Mouse (Mus musculus) lung, embryonic 14.5 days (tissue): ENCODE measurements around the gene Hist2h2bb. TPM values are rescaled to one million over a fixed set of nuclear protein-coding genes. Genes with fewer than 3 reads are reported as not detected.

Source experiments
- ATAC-seq: fragments of 200-750 bp; cut with Nextera tagmentation; 2 replicates; pipeline ENCODE4 v1.8.0; 2017; ENCODE audit warnings: mild to moderate bottlenecking, moderate TSS enrichment, moderate library complexity; ENCODE audit not compliant: insufficient read depth
- DNase-seq: peaks from one replicate; pipeline ENCODE4 v3.0.0-alpha.2; 2015
- H3K27ac ChIP-seq: fragments of 300-500 bp; sonication (generic); 2 replicates; pipeline ENCODE4 v1.5.1; 2014; ENCODE audit warnings: low read depth, mild to moderate bottlenecking, moderate library complexity
- H3K27me3 ChIP-seq: fragments of 300-500 bp; sonication (generic); 2 replicates; pipeline ENCODE4 v1.6.1; 2014; ENCODE audit warnings: low read length, control low read depth; ENCODE audit not compliant: insufficient read depth
- H3K36me3 ChIP-seq: fragments of 300-500 bp; sonication (generic); 2 replicates; pipeline ENCODE4 v1.6.1; 2014; ENCODE audit warnings: control low read depth; ENCODE audit not compliant: insufficient read depth
- H3K4me1 ChIP-seq: fragments of 300-500 bp; sonication (generic); 2 replicates; pipeline ENCODE4 v1.6.1; 2014; ENCODE audit warnings: antibody characterized with exemption, control low read depth; ENCODE audit not compliant: insufficient read depth
- H3K4me2 ChIP-seq: fragments of 300-500 bp; sonication (generic); 2 replicates; pipeline ENCODE4 v1.6.1; 2014; ENCODE audit warnings: mild to moderate bottlenecking
- H3K4me3 ChIP-seq: fragments of 300-500 bp; sonication (generic); 2 replicates; pipeline ENCODE4 v1.5.1; 2014; ENCODE audit warnings: low read depth, low read length
- H3K9ac ChIP-seq: fragments of 300-500 bp; sonication (generic); 2 replicates; pipeline ENCODE4 v1.6.1; 2014
- H3K9me3 ChIP-seq: fragments of 300-500 bp; sonication (generic); 2 replicates; pipeline ENCODE4 v1.6.1; 2016; ENCODE audit warnings: low read depth, low read length, control low read depth
- CTCF ChIP-seq: IDR thresholded peaks from 2 replicates; pipeline ENCODE4 v1.5.1; 2016; ENCODE audit warnings: antibody characterized with exemption, low read depth
- whole genome bisulfite sequencing: fragments of 180-500 bp; shearing (Covaris S2); extraction: QIAGEN DNeasy Blood & Tissue Kit; methylation state at CpG from one replicate; pipeline ENCODE4 v1.1.7; 2014; 5-methylcytosine and 5-hydroxymethylcytosine counted together
- polyA plus RNA-seq: library from polyadenylated mRNA; unstranded; fragments of >200 nt; fragmentation: Nextera tagmentation; extraction: Ambion mirVana; gene quantifications from 2 replicates; pipeline ENCODE4 v1.2.1, GENCODE M21; 2014

Gene Hist2h2bb
- polyA plus RNA-seq, 1 experiment from 2014 or later = 23.2 TPM

DNA sequence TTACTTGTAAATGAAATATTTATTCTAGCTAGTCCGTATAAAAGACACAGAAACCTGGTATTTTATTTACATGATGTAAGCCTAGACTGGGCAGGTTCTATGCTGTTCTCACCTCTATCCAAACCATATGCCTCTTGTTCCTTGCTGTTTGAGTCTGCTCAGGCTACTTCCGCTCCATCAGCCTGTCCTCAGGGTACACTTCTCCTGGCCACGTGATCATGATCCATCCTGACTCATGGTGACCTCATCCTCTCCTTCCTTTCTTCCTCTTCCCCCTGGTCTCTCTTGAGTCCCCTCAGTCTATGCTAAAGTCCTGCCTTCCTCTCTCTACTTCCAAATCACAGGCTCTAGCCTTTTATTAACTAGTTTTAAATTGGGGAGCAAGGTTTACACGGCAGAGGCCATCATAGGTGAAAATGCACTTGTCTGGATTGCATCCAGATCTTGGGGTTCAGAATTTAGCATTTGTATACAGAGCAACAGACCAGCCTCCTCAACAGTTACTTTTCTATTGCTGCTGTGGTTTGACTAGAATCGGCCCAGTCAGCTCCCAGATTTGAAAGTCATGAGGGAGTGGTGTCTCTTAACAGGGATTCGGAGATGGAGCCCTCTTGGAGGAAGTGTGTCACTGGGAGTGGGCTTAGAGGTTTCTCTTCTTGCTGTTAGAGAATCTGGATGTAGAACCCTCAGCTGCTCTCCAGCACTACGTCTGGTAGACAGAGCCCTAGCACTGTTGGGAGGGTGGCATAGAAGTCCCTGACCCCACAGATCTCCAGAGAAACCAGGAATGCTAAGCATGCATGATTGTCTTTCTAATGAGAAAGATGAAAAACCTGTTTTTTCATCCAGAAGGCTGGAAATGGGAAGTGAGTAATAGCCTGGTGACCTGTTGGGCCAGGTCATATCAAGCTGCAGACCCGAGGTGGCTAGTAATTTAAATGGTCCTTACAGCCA is 42.6 kb upstream of the Hist2h2bb start:
- DNase-seq = no peak
- Histone ChIP-seq H3K4me2 (no peak overlapping the region), H3K4me1 (peaks cover 15% of the 10 kb centered on the region; the same call in 1 of the 2 replicates), H3K27me3 (no peaks in the 10 kb centered on the region), H3K27ac (peak overlapping the region; percentile 18; the same call in 1 of the 2 replicates), H3K9ac (no peak overlapping the region), H3K9me3 (no peaks in the 10 kb centered on the region), H3K4me3 (no peak overlapping the region), H3K36me3 (no peaks in the 10 kb centered on the region)
- WGBS = 49% methylated on average over 8 of the region's 8 CpGs
- peak; percentile 29; the same call in 1 of the 2 replicates for ATAC-seq
- TF ChIP-seq CTCF = no peak

DNA sequence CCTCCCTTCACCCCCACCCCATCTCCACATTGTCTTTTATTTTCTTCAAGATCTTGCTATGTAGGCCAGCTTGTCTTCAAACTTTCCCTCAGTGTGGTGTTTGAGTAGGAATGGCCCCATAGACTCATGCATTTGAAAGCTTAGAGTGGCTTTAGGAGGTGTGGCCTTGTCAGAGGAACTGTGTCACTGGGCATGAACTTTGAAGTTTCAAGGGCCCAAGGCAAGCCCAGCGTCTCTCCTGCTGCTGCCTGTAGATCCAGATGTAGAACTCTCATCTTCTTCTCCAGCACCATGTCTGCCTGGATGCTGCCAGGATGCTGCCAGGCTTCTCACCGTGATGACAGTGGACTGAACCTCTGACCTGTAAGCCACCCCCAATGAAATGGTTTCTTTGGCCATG is 40.7 kb upstream of the Hist2h2bb start:
- 0 out of 2 replicates have a peak, but pooled peaks cover 5% of the 10 kb centered on the region for H3K4me1 ChIP-seq
- no peak overlapping the region for H3K9ac ChIP-seq
- no peak for TF ChIP-seq CTCF

DNA sequence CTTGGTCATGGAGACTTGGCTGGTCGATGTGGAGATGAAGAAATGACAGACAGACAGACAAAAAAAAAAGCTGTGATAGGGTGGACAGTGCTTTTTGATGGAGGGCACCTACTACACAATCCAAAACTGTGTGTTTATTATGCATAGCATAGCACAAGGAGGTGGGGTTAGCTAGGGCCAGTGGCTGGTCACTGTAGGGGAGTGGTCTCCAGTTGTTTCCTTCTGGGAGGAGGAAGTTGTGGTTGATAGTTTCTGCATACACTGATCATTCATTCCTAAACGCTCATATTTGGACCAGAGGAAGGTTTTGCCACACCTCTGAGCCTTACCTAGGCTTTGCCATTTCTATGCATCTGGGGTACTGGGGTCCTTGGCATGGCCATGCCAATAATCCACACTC is 39.1 kb upstream of the Hist2h2bb start:
- no peak overlapping the region for H3K27ac ChIP-seq
- H3K9ac ChIP-seq = no peak overlapping the region
- no peaks in the 10 kb centered on the region for H3K9me3 ChIP-seq
- no peak for TF ChIP-seq CTCF
- no peak overlapping the region for H3K4me2 ChIP-seq
- no peak overlapping the region for H3K4me3 ChIP-seq
- no peaks in the 10 kb centered on the region for H3K27me3 ChIP-seq
- H3K36me3 ChIP-seq = no peaks in the 10 kb centered on the region
- DNase-seq (no peak), ATAC-seq (no peak)
- 59% methylated on average over 2 of the region's 2 CpGs for WGBS
- 0 out of 2 replicates have a peak, but pooled peaks cover 5% of the 10 kb centered on the region for H3K4me1 ChIP-seq

More for the DNA sequence above, 40.7 kb upstream of the Hist2h2bb start:
- H3K36me3 ChIP-seq = no peaks in the 10 kb centered on the region
- no peak overlapping the region for H3K4me3 ChIP-seq
- WGBS = 48% methylated on average over 2 of the region's 2 CpGs
- no peaks in the 10 kb centered on the region for H3K9me3 ChIP-seq
- H3K27me3 ChIP-seq = no peaks in the 10 kb centered on the region
- H3K27ac ChIP-seq = no peak overlapping the region
- DNase-seq (no peak), ATAC-seq (no peak)
- H3K4me2 ChIP-seq = no peak overlapping the region

DNA sequence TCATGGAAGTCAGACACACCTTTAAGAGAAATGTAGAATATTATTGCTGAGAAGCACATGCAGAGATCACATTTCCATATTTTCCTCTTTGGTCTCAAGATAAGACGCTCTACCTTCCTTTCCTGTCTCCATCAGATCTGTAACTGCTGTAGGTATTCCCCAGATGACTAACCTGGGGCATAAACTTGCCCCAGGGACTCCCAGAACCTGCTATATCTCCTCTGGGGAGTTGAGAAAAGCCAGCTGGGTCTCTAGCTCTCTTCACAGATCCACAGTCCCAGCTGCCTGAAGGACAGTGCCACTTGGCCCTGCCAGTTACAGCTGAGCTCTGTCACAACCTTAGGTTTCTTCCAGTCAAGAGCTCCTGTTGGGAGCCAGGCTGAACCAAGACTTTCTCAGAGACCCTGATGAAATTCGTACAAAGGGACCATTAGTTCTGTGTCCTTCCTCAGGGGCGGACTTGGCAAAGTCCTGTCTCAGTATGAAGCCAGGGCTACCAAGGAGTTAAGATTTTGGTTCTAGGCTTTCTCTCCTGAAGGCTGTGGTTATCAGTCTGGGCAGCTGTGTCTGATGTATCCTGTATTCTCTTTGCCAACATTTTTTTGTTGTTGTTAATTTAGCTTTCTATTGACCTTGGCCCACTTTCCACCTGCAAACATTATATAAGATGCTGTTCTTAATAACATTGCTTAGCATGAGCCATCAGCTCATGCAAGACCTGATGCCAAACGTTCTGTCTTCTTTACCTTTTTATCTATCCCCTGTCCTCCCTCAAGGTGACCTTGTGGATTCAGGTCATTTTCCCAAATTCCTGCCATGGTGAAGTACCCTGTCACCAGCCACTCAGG is 38.4 kb upstream of the Hist2h2bb start:
- H3K9ac ChIP-seq = no peak overlapping the region
- H3K27me3 ChIP-seq = no peaks in the 10 kb centered on the region
- H3K4me2 ChIP-seq = no peak overlapping the region
- ATAC-seq (no peak), DNase-seq (no peak)
- 68% methylated on average over 4 of the region's 4 CpGs for WGBS
- no peaks in the 10 kb centered on the region for H3K36me3 ChIP-seq
- no peak overlapping the region for H3K4me3 ChIP-seq
- no peaks in the 10 kb centered on the region for H3K9me3 ChIP-seq
- H3K4me1 ChIP-seq = 0 out of 2 replicates have a peak, but pooled peaks cover 5% of the 10 kb centered on the region
- no peak for TF ChIP-seq CTCF
- no peak overlapping the region for H3K27ac ChIP-seq

DNA sequence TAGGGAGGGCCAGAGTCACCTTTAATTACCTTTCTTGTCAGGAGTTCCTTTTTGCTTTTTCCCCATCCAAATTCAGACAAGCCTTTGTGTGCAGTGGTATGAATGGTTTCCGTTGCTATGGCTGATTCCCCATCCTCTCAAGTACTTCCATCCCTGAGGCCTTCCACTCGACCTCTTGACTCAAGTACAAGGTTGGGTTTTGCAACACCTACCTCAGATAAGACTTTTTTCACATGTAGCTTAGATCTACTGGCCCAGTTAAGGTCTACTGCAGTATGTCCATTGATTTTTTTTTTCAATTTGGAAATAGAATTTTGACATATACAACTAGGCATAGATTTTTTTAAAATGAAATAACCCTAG is 37.8 kb upstream of the Hist2h2bb start:
- TF ChIP-seq CTCF = no peak
- Histone ChIP-seq H3K36me3 (no peaks in the 10 kb centered on the region), H3K4me1 (0 out of 2 replicates have a peak, but pooled peaks cover 3% of the 10 kb centered on the region), H3K4me3 (no peak overlapping the region), H3K4me2 (no peak overlapping the region), H3K27me3 (no peaks in the 10 kb centered on the region), H3K9me3 (no peaks in the 10 kb centered on the region), H3K27ac (no peak overlapping the region), H3K9ac (no peak overlapping the region)
- DNase-seq (no peak), ATAC-seq (no peak)
- WGBS = 36% methylated on average over 2 of the region's 2 CpGs

DNA sequence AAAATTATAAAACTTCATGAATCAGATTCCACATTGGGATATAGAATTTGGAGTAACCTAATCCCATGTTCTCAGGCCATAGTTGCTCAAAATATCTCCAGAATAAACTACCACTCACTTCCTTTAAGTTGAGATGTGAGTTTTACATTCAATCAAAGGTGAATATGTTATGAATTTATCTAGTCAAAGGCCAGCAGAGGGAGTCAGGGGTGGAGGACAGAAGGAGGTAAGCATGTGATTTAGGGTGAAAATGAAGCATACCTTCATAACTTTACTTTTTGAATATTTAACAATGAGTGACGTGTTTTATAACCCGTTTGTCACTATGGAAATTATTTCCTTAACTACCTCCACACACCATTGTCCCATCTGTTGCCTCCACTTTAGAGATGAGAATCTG is 34.6 kb upstream of the Hist2h2bb start:
- Histone ChIP-seq H3K27me3 (no peaks in the 10 kb centered on the region), H3K4me3 (no peak overlapping the region), H3K4me2 (no peak overlapping the region), H3K27ac (no peak overlapping the region), H3K9ac (no peak overlapping the region), H3K4me1 (0 out of 2 replicates have a peak, but pooled peaks cover 2% of the 10 kb centered on the region), H3K9me3 (no peaks in the 10 kb centered on the region), H3K36me3 (no peaks in the 10 kb centered on the region)
- TF ChIP-seq CTCF = no peak
- ATAC-seq (no peak), DNase-seq (no peak)
- WGBS = 94% methylated on average over 2 of the region's 2 CpGs

DNA sequence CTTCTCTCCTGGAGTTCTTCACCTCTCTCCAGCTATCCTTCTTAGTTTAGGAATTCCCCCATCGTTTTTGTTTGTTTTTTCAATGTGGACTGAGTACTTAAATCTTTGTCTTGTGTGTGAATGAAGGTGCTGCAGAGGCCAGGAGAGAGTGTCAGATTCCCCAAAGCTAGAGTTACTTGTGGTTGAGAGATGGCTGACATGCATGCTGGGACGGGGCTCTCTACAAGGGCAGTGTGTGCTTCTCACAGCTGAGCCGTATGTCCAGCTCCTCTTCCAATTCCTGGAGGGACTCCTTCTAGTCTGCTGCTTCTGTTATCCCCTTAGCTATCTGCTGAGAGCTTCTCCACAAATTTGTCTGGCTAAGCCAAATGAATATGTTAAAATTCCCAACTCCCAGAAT is 33.7 kb upstream of the Hist2h2bb start:
- no peak overlapping the region for H3K27ac ChIP-seq
- no peak for TF ChIP-seq CTCF
- WGBS = 21% methylated on average over 3 of the region's 3 CpGs
- H3K4me1 ChIP-seq = 0 out of 2 replicates have a peak, but pooled peaks cover 2% of the 10 kb centered on the region
- H3K27me3 ChIP-seq = no peaks in the 10 kb centered on the region
- no peak overlapping the region for H3K9ac ChIP-seq
- H3K4me2 ChIP-seq = no peak overlapping the region
- H3K4me3 ChIP-seq = no peak overlapping the region
- H3K9me3 ChIP-seq = no peaks in the 10 kb centered on the region
- DNase-seq (no peak), ATAC-seq (no peak)
- H3K36me3 ChIP-seq = no peaks in the 10 kb centered on the region
